Mouse (Mus musculus) mature B cell (primary cell): Measurements from ENCODE around the gene Nsg2.

Source experiments
- in situ Hi-C: fragments of 300-500 bp; cut with MboI; formaldehyde crosslinking; loops from 2 replicates; pipeline ENCODE4 v1.14.3; 2019

Nsg2 gene

DNA sequence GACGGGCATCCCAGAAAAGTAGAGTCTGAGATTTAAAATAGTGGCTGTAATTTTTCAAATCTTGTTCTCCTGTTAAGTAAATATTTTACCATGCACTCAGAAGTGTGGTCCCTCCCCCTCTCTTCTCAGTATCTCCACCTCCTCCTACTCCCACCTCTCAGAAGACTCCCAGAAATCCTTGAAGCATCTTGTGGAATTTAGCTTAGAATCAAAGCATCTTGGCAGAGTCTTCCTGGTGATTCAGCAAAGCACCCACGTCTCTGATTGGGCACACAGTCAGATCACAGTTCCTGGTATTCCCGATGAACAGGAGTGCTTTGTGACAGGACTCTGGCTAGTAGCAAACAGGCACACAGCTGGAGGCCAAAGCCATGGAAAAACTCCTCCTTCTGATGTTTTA, 83.2 kb downstream of the Nsg2 start:
- in situ Hi-C loops: no loop called here

GRCm38 (mm10) chr11:32086525-32086924, 86.3 kb downstream of the Nsg2 start:
- in situ Hi-C loops: no loop called here

DNA sequence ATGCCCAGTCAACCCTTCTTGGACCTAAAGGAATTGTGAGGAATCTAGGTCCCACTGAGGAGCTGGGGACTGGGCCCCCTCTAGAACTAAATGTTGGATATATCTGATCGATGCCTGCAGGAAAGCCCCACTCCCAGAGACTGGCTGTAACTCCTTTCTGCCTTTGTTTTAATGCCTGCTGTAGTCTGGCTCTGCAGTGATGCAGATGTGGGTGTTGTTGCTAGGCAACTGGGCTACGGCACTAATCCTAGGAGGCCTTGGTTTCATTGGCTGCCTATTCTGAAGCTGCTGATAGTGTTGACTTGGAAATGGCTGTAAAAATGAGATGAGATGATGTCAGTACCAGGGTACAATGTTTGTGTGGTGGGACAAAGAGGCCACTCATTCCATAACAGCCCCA, 87.1 kb downstream of the Nsg2 start:
- in situ Hi-C loops: no loop called here

DNA sequence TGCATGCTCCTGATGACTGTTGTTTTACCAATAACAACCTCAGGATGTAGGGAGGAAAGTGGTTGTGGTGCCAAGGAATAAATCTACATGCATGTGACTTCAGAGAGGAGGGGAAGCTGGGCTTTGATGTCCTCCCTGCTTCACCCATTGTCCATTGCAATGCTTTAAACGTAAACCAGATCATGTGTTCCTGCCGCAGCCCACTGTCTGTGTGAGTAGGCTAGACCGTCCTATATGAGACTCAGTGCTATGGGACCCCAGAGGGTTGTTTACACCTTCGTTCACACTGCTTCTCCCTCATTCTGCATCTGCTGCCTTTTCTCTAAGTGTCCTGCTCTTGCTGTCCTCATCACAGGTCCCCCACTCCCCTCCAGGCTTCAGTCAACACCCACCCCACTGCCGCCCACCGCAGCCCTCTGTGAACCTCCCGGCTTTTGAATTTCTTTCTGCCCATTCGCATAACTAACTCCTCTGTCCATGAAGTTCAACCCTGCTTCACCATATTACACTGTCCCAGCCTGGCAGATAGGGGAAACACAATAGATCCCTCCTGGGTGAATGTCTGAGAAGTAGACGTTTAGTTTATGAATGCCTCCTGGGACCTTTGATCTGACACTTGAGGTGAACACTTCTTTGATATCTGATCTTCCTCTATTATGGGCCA, 87.6 kb downstream of the Nsg2 start:
- in situ Hi-C loops: no loop called here

DNA sequence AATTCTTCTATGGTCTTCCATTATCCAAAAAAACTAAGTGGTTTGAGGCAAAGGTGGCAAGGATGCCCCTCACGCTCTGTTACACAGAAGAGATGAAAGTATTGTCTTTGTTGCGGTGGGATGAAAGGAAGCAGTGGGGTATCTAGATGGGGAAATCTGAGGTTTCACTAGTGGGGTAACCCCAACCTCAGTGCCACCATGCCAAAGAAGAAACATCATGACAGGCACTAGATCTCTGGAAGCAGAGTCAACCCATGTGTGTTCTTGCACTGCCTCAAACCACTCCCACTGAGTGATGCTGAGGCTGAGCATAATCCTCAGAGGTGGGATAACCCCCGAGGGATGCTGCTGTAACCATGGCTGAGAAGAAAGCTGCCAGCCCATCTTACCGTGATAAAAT, 95.5 kb downstream of the Nsg2 start:
- in situ Hi-C loops: no loop called here

DNA sequence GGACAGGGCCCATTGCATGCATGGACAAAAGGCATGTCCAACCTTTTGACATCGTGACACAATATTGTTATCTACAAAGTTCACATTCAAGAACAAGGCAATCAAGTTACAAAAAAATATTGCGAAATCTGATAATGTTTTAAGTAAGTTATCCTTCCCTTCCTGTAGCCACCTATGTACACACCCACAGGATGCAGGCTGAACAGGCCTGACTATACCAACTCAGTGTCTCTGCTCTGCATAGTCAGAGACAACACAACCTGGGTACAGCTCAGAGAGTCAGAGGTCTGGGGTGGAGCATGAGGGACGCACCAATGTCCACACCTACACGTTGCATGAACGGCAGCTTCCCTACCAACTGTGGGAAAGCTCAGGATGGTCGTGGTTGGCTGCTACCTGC, 96.1 kb downstream of the Nsg2 start:
- in situ Hi-C loops: no loop called here

- in situ Hi-C loops: no loop called here
Observed at GRCm38 (mm10) chr11:32101059-32101632, 100.9 kb downstream of the Nsg2 start.

GRCm38 (mm10) chr11:32102976-32103375, 102.7 kb downstream of the Nsg2 start:
- in situ Hi-C loops: no loop called here

- in situ Hi-C loops: no loop called here
Observed at GRCm38 (mm10) chr11:32104406-32105116, 104.3 kb downstream of the Nsg2 start.

DNA sequence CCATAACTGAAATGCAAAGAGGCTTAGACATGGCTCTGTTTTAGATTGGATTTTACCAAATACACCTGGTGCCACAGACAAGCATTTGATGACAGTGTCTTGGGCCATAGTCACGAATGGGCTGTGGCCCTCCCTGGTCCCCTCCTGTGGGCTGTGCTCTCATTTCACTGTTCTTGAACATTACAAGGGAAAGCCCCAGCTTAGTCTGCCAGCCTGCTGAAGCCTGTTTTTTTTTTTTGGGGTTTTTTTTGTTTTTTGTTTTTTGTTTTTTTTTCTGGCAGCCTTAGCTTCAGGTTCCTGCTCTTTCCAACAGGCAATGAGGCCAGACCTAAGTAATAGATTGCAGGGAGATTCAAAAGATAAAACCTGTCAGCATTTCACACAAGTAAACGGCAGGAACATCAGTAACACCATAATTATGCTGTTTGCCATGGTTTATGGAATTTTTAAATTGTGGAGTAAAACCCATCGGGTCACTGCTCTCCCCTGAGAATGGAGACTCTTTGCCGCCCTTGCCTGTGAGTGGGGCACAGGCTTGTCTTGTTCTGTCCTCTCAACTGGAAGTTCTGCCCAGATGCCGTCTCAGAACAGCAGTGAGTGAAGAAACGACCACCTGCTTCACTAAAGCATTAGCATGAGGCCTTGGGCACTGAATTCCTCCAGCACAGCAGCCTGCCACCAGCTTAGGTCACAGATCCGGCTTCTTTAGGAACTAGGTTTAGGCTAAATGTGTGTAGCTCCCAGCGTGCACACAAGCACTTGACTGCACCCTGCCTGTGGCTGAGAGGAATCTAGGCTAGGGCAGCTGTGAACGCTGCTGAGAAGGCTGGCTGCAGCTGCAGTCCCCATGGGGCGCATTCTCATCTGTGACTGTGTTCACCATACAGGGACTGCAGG, 105.7 kb downstream of the Nsg2 start:
- in situ Hi-C loops: no loop called here

DNA sequence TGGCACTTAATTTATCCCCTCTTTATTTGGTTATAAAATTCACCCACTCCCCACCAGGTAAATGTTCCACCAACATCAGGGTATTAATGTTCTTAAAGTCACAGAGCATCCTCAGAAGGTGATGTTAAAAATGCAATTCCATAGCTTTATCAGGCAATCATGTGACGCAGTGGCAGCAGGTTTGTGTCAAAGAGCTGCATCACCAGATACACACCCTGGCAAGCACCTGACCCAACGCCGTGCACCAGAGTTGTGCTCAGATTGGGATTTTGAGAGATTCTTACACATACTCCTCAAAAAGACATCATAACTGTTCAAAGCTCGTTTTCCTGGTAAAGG, 106.4 kb downstream of the Nsg2 start:
- in situ Hi-C loops: no loop called here

DNA sequence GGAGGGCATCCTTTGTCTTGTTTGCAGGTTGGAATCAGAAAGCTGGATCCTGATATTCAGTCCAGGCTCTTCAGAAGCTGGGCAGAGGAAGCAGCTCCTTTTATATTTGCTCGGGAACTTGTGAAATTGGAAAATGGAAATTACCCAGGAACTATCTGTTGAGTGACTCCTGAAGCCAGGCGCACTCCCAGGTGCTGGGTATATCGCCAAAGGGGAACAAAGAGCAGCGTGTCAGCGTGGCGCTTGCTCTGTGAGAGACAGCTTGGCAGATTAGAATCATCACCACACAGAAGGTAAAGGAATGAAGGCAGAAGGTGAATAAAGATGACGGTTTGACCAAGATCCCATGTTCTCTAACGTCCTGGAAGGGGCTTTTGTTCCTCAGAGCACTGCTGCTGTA, 108.2 kb downstream of the Nsg2 start:
- in situ Hi-C loops: no loop called here
